Mouse (Mus musculus) liver, adult 2 months (tissue): ENCODE data around the gene Casc1. TPM values are rescaled to one million over a fixed set of nuclear protein-coding genes. Genes with fewer than 3 reads are reported as not detected.

Source experiments
- DNase-seq: peaks from one replicate; pipeline ENCODE4 v3.0.0-alpha.2; 2011; ENCODE audit warnings: low read depth, low spot score; ENCODE audit errors: extremely low read depth
- H3K27ac ChIP-seq: fragments of 200-500 bp; replicated peaks from 2 replicates; pipeline ENCODE4 v1.5.1; 2012; ENCODE audit warnings: low read depth, mild to moderate bottlenecking, control low read depth, inconsistent platforms, low read length; ENCODE audit not compliant: insufficient read depth
- H3K27me3 ChIP-seq: fragments of 200-500 bp; 2 replicates; pipeline ENCODE4 v1.6.1; 2012; ENCODE audit warnings: mild to moderate bottlenecking, moderate library complexity, low read length, inconsistent platforms; ENCODE audit not compliant: control insufficient read depth, insufficient read depth
- H3K36me3 ChIP-seq: fragments of 200-500 bp; 2 replicates; pipeline ENCODE4 v1.6.1; 2012; ENCODE audit warnings: low read length, inconsistent platforms; ENCODE audit not compliant: control insufficient read depth, insufficient read depth
- H3K4me1 ChIP-seq: fragments of 200-500 bp; 2 replicates; pipeline ENCODE4 v1.6.1; 2011; ENCODE audit warnings: low read length; ENCODE audit not compliant: control insufficient read depth, insufficient read depth
- H3K4me3 ChIP-seq: fragments of 200-500 bp; 2 replicates; pipeline ENCODE4 v1.5.1; 2011; ENCODE audit warnings: low read depth, mild to moderate bottlenecking, control low read depth, low read length, moderate library complexity; ENCODE audit not compliant: insufficient read depth
- H3K79me2 ChIP-seq: fragments of 200-500 bp; 2 replicates; pipeline ENCODE4 v1.6.1; 2012; ENCODE audit warnings: inconsistent platforms, mild to moderate bottlenecking, low read length, moderate library complexity; ENCODE audit not compliant: control insufficient read depth, insufficient read depth
- H3K9ac ChIP-seq: fragments of 200-500 bp; 2 replicates; pipeline ENCODE4 v1.6.1; 2012; ENCODE audit warnings: low read depth, mild to moderate bottlenecking, control low read depth, inconsistent platforms, low read length
- CTCF ChIP-seq: fragments of 200-500 bp; IDR thresholded peaks from 2 replicates; pipeline ENCODE4 v1.5.1; 2011; ENCODE audit warnings: low read depth, low read length, control low read depth
- POLR2A ChIP-seq: fragments of 200-500 bp; IDR thresholded peaks from 2 replicates; pipeline ENCODE4 v1.6.1; 2011; ENCODE audit warnings: low read length, control low read depth; ENCODE audit not compliant: insufficient read depth; ENCODE audit errors: extremely low read depth
- WGBS: fragments of 180-500 bp; shearing (Covaris S2); methylation state at CpG from one replicate; pipeline ENCODE4 v1.1.7; 2018; 5-methylcytosine and 5-hydroxymethylcytosine counted together
- polyA plus RNA-seq: library from polyadenylated mRNA; depleted of rRNA; stranded (reverse); fragments of >200 nt; gene quantifications from 2 replicates; pipeline ENCODE4 v1.2.3, GENCODE M21; 2012; rRNA removed
- total RNA-seq: library from RNA; depleted of rRNA; stranded (reverse); fragments of >200 nt; gene quantifications from 2 replicates; pipeline ENCODE4 v1.2.3, GENCODE M21; 2014; rRNA removed

The Casc1 gene
- total RNA-seq (0.13 and 0.18 TPM in 2 replicates), polyA plus RNA-seq (0.02 TPM in 1 of 2 replicates, not detected in the other)

DNA sequence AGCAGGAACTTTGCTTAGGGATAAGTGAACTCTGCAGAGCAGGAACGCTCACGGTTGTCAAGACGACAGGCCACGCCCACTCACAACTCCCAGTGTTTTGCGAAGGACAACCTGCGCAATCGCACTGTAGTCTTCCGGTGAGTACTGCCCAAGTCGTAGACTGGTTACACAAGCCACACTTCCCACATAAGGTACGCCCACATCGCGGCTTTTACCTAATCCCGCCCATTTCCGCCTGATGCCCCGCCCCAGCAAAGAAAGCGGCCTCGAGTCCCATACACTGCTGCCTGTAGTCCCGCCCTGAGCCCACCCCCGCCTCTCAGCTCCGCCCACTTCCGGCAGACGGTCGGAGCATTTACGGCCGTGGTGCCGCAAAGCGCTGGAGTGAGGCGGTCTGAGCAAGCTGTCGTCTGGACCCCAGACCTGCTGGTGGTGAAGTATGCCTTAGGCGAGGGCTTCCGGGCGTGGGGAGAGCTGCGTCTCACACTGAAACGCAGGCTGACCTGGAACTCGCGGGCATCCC lies at the start of gene Casc1, which contains the start of gene Etfrf1:
Gene Casc1 (minus strand): TSS at position 190 of the 523 bp plus-strand sequence.
Gene Etfrf1 (plus strand): TSS at position 319 of the 523 bp plus-strand sequence.
- Histone ChIP-seq H3K9ac (peak within 1 kb of the TSS; percentile 79), H3K27me3 (no peaks in the 10 kb centered on the region), H3K4me3 (peak within 1 kb of the TSS; percentile 78), H3K4me1 (peaks cover 11% of the 10 kb centered on the region), H3K79me2 (peaks cover 3% of the 10 kb centered on the region; the same call in 1 of the 2 replicates), H3K36me3 (no peaks in the 10 kb centered on the region; the same call in none of the 2 replicates), H3K27ac (peak within 1 kb of the TSS; percentile 90)
- under 1% methylated on average over 36 of the region's 36 CpGs for WGBS
- peak; percentile 100 for DNase-seq
- TF ChIP-seq CTCF (no peak), POLR2A (peak; percentile 99)

DNA sequence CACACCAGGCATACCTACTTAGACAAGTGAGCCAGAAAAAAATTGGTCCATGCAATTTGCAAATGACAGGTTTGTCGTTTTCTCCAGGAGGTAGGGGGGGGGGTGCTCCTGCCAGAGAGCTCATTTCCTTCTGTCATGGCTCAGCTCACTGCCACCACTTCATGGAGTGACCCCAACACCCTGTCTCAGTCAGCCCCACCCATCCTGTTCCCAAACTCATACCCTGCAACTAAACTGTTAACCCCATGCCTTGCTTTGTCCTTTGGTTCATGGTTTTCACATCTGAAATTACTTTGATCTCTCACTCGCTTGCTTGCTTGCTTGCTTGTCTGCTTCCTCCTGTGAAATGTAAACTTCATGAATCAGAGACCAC lies 45.9 kb upstream of the Casc1 start:
- Histone ChIP-seq H3K4me3 (no peak overlapping the region), H3K4me1 (no peaks in the 10 kb centered on the region), H3K27me3 (no peaks in the 10 kb centered on the region), H3K79me2 (no peaks in the 10 kb centered on the region), H3K36me3 (no peaks in the 10 kb centered on the region), H3K27ac (no peak overlapping the region), H3K9ac (no peak overlapping the region)
- TF ChIP-seq CTCF (no peak), POLR2A (no peak)
- WGBS: 62% methylated on average over 2 of the region's 2 CpGs
- no peak for DNase-seq

DNA sequence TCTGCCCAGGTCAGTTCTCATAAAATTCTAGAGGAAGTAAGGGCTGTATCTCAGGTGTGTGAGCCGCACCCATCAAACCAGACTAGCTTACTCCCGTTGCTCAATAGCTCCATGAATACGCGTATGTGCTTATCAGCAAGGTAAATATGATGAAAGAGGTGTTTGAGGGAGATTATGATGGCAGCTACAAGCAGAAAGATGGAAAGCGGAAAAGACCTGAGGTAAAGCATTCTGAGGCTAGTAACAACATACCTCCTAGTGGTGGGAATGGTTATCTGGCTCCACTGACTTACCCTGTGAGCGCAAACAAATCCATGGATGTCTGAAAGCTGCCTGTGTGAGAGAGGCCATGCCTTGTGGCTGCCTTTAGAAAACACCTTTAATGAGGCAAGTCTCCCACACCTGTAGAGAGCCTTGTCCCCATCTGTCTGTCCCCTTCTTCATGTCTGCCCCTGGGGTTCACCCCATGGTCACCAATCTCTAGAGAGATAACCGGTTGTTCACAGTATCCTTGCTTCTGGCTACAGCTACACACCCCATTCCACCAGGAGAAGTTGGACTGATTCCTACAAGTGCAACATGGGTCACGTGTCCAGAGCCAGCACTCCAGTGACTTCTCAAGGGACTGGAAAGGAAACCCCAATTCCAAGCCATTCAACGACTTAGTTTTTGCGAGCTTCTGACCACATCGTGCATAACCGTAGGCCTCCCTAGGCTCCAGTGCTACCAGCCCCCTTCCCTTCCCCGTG lies 45.3 kb upstream of the Casc1 start:
- 61% methylated on average over 13 of the region's 13 CpGs for WGBS

DNA sequence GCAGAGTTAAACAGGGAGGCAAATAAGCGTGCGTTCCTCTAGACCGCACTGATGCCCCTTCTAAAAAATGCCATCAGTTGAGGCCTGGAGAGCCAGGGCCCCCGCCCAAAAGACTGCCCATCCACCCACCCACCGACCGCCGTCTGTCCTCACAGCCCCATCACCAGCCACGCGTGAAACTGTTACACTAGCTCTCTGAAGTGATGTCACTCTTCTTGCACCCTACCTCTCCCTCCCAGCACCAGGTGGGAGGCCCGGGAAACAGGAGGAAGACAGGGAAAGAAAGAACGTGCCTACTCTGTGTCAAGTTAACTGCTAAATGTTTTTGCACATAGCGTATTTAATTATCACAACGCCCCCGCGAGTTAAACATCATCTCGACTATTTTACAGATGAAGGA lies 40.0 kb upstream of the Casc1 start:
- H3K4me1 ChIP-seq: peaks cover 10% of the 10 kb centered on the region
- H3K27me3 ChIP-seq: no peaks in the 10 kb centered on the region
- H3K9ac ChIP-seq: peak overlapping the region; percentile 99
- H3K36me3 ChIP-seq: no peaks in the 10 kb centered on the region
- H3K27ac ChIP-seq: peak overlapping the region; percentile 7; the same call in 1 of the 2 replicates
- peaks cover 6% of the 10 kb centered on the region; the same call in 1 of the 2 replicates for H3K79me2 ChIP-seq
- WGBS: 33% methylated on average over 16 of the region's 16 CpGs
- H3K4me3 ChIP-seq: peak overlapping the region; percentile 77
- no peak for TF ChIP-seq CTCF
- TF ChIP-seq POLR2A: no peak
- DNase-seq: no peak

More for the DNA sequence above, 45.3 kb upstream of the Casc1 start:
- Histone ChIP-seq H3K79me2 (no peaks in the 10 kb centered on the region), H3K9ac (no peak overlapping the region), H3K4me3 (no peak overlapping the region), H3K36me3 (no peaks in the 10 kb centered on the region), H3K27ac (no peak overlapping the region), H3K4me1 (no peaks in the 10 kb centered on the region), H3K27me3 (no peaks in the 10 kb centered on the region)
- no peak for TF ChIP-seq CTCF
- TF ChIP-seq POLR2A: no peak
- DNase-seq: no peak

DNA sequence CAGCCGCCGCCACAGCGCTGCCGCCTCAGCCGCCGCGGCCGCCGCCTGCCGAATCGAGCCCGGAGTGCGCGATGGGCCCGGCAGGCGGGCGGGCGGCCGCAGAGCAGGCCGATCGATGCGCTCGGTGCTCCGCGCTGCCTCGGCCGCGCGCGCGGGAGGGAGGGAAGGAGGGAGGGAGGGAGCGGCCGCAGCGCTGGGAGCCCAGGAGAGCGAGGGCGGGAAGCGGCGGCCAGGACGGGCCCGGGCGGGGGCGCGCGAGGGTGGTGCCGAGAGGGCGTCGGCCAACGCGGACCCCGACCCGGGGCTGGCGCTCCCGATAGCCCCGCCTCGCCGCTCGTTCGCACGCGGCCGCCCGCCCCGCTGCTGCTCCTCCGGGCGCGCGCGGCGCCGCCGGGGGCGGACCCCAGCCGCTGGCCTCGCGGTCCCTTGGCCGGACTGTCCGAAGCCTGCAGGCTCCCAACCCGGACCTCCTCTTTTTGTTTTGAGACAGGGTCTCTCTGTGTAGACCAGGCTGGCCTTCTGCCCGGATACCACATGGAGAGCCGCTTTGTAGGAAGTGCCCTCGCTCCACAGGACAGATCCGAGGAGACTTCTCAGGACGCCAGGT lies 39.5 kb upstream of the Casc1 start, which contains the start of gene Kras:
Gene Kras (minus strand): TSS at position 55 of the 607 bp plus-strand sequence.
- H3K27me3 ChIP-seq: no peaks in the 10 kb centered on the region
- H3K4me3 ChIP-seq: peak within 1 kb of the TSS; percentile 77
- WGBS: 1% methylated on average over 72 of the region's 83 CpGs
- peak; percentile 65 for DNase-seq
- TF ChIP-seq CTCF (no peak), POLR2A (no peak)
- peaks cover 6% of the 10 kb centered on the region; the same call in 1 of the 2 replicates for H3K79me2 ChIP-seq
- H3K9ac ChIP-seq: peak within 1 kb of the TSS; percentile 99
- peak within 1 kb of the TSS; percentile 53 for H3K27ac ChIP-seq
- no peaks in the 10 kb centered on the region for H3K36me3 ChIP-seq
- H3K4me1 ChIP-seq: peaks cover 10% of the 10 kb centered on the region
